Mouse (Mus musculus): ENCODE data around the gene Elovl6. TPM values are rescaled to one million over a fixed set of nuclear protein-coding genes. Genes with fewer than 3 reads are reported as not detected.

The Elovl6 gene
- total and polyA plus RNA-seq, 2 experiments from 2014 or later: 44.3 to 46.6 TPM

GRCm38 (mm10) chr3:129589705-129590104, 57.5 kb downstream of the Elovl6 start:
- no peak for TF ChIP-seq CTCF (IDR thresholded peaks at IDR 0.05)
- Histone ChIP-seq H3K36me3 (ENCODE audit: insufficient read depth, low read length) (no peaks in the 10 kb centered on the region), H3K27me3 (ENCODE audit: insufficient read depth, low read length) (no peaks in the 10 kb centered on the region), H3K4me2 (ENCODE audit: low read depth, low read length, poor library complexity, severe bottlenecking) (no peak overlapping the region), H3K9me3 (ENCODE audit: low read length) (no peaks in the 10 kb centered on the region), H3K27ac (ENCODE audit: low read depth, low read length) (no peak overlapping the region), H3K4me3 (ENCODE audit: low read depth, low read length) (no peak overlapping the region), H3K4me1 (ENCODE audit: insufficient read depth, low read length) (peaks cover 9% of the 10 kb centered on the region; the same call in 1 of the 2 replicates), H3K9ac (replicated peaks; ENCODE audit: low read length, poor library complexity, severe bottlenecking) (no peak overlapping the region)
- no peak for DNase-seq (ENCODE audit: low spot score)
- ATAC-seq (ENCODE audit: low FRiP score): no peak
- 91% methylated on average over 10 of the region's 10 CpGs for WGBS

DNA sequence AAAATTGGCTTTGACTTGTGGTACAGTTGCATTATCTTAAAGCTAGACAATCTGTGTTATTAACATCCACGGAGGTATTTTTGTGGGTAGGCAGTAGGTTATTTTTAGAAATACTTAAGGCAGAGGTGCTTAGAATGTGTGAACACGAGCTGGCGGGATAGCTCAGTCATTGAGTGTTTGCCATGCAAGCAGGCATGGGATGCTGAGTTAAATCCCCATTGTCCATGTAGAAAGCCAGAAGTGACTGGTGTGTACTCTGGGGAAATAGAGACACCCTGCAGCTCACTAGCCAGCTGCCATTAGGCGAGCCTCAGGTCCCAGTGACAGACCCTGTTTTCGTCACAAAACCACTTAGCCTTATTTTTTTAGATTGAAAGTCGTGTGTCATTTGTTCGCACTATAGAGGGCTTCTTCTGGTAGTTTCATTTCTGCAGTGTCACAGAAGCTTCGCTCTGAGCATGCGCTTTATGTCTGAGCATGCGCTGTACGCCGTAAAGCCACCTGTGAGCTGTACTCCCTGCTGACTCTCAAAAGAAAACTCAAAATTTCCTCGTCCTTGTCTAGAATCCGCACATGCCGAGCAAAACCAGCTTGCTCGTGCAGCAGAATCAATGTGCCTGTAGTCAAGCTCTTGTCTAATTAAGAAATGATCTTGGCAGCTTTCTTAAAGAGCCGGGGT, 58.5 kb downstream of the Elovl6 start:
- Histone ChIP-seq H3K27me3 (ENCODE audit: insufficient read depth, low read length) (no peaks in the 10 kb centered on the region), H3K4me3 (ENCODE audit: low read depth, low read length) (peak overlapping the region; percentile 14), H3K36me3 (ENCODE audit: insufficient read depth, low read length) (no peaks in the 10 kb centered on the region), H3K9me3 (ENCODE audit: low read length) (no peaks in the 10 kb centered on the region), H3K9ac (replicated peaks; ENCODE audit: low read length, poor library complexity, severe bottlenecking) (no peak overlapping the region), H3K27ac (ENCODE audit: low read depth, low read length) (peak overlapping the region; percentile 63), H3K4me1 (ENCODE audit: insufficient read depth, low read length) (peaks cover 9% of the 10 kb centered on the region; the same call in 1 of the 2 replicates), H3K4me2 (ENCODE audit: low read depth, low read length, poor library complexity, severe bottlenecking) (peak overlapping the region; percentile 34)
- ATAC-seq (ENCODE audit: low FRiP score) (no peak), DNase-seq (ENCODE audit: low spot score) (peak; percentile 50)
- WGBS: 42% methylated on average over 17 of the region's 17 CpGs
- no peak for TF ChIP-seq CTCF (IDR thresholded peaks at IDR 0.05)

DNA sequence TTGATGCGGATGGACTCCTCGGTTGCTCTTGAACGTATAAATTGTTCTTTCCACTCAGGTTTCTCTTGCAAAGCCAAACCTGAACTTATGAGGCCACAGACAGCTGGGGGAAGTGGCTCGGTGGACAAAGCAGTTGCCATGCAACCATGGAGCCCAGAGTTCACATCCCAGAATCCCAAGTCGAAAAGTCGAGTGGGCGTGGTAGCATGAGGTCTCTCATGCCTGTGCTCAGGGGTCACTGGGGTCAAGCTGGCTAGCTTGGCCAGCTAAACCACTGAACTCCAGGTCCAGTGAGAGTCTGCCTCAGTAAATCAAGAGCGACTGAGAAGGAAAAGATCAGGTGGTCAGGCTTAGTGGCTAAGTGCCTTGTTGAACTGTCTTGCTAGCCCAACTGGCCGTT, 59.1 kb downstream of the Elovl6 start:
- H3K4me1 ChIP-seq (ENCODE audit: insufficient read depth, low read length): peaks cover 9% of the 10 kb centered on the region; the same call in 1 of the 2 replicates
- TF ChIP-seq CTCF (IDR thresholded peaks at IDR 0.05): no peak
- peak overlapping the region; percentile 34; the same call in 1 of the 2 replicates for H3K4me2 ChIP-seq (ENCODE audit: low read depth, low read length, poor library complexity, severe bottlenecking)
- no peak overlapping the region for H3K27ac ChIP-seq (ENCODE audit: low read depth, low read length)
- DNase-seq (ENCODE audit: low spot score): no peak
- H3K27me3 ChIP-seq (ENCODE audit: insufficient read depth, low read length): no peaks in the 10 kb centered on the region
- H3K9me3 ChIP-seq (ENCODE audit: low read length): no peaks in the 10 kb centered on the region
- WGBS: 53% methylated on average over 9 of the region's 9 CpGs
- no peak for ATAC-seq (ENCODE audit: low FRiP score)
- H3K4me3 ChIP-seq (ENCODE audit: low read depth, low read length): peak overlapping the region; percentile 14
- H3K9ac ChIP-seq (replicated peaks; ENCODE audit: low read length, poor library complexity, severe bottlenecking): no peak overlapping the region
- H3K36me3 ChIP-seq (ENCODE audit: insufficient read depth, low read length): no peaks in the 10 kb centered on the region

GRCm38 (mm10) chr3:129591761-129592160, 59.6 kb downstream of the Elovl6 start:
- Histone ChIP-seq H3K9me3 (ENCODE audit: low read length) (no peaks in the 10 kb centered on the region), H3K9ac (replicated peaks; ENCODE audit: low read length, poor library complexity, severe bottlenecking) (no peak overlapping the region), H3K36me3 (ENCODE audit: insufficient read depth, low read length) (no peaks in the 10 kb centered on the region), H3K4me1 (ENCODE audit: insufficient read depth, low read length) (peaks cover 6% of the 10 kb centered on the region; the same call in 1 of the 2 replicates), H3K27me3 (ENCODE audit: insufficient read depth, low read length) (no peaks in the 10 kb centered on the region), H3K4me3 (ENCODE audit: low read depth, low read length) (no peak overlapping the region), H3K4me2 (ENCODE audit: low read depth, low read length, poor library complexity, severe bottlenecking) (no peak overlapping the region), H3K27ac (ENCODE audit: low read depth, low read length) (no peak overlapping the region)
- DNase-seq (ENCODE audit: low spot score) (no peak), ATAC-seq (ENCODE audit: low FRiP score) (no peak)
- TF ChIP-seq CTCF (IDR thresholded peaks at IDR 0.05): no peak
- 97% methylated on average over 8 of the region's 8 CpGs for WGBS

DNA sequence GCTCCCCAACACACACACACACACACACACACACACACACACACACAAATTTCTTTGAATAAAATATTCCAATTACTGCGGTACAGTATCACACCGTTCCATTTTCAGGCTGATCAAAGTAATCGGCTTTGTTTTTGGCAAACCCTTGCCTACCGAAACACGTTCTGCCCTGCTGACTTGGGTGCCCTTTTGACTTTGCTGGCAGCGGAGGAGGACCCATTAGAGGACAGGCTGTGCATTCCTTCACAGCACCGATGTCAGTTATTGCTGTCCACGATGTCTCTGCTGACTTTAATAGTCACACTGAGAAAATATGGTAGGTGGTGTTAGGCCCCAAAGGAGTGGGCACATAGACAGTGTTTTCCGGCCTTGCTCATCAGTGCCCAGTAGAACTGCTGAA, 60.8 kb downstream of the Elovl6 start:
- TF ChIP-seq CTCF (IDR thresholded peaks at IDR 0.05): no peak
- Histone ChIP-seq H3K9me3 (ENCODE audit: low read length) (no peaks in the 10 kb centered on the region), H3K9ac (replicated peaks; ENCODE audit: low read length, poor library complexity, severe bottlenecking) (no peak overlapping the region), H3K4me1 (ENCODE audit: insufficient read depth, low read length) (peaks cover 6% of the 10 kb centered on the region; the same call in 1 of the 2 replicates), H3K27me3 (ENCODE audit: insufficient read depth, low read length) (no peaks in the 10 kb centered on the region), H3K36me3 (ENCODE audit: insufficient read depth, low read length) (no peaks in the 10 kb centered on the region), H3K27ac (ENCODE audit: low read depth, low read length) (no peak overlapping the region), H3K4me2 (ENCODE audit: low read depth, low read length, poor library complexity, severe bottlenecking) (no peak overlapping the region), H3K4me3 (ENCODE audit: low read depth, low read length) (no peak overlapping the region)
- DNase-seq (ENCODE audit: low spot score) (no peak), ATAC-seq (ENCODE audit: low FRiP score) (no peak)
- 92% methylated on average over 9 of the region's 9 CpGs for WGBS

GRCm38 (mm10) chr3:129593735-129594134, 61.6 kb downstream of the Elovl6 start:
- Histone ChIP-seq H3K27ac (ENCODE audit: low read depth, low read length) (no peak overlapping the region), H3K27me3 (ENCODE audit: insufficient read depth, low read length) (no peaks in the 10 kb centered on the region), H3K4me3 (ENCODE audit: low read depth, low read length) (no peak overlapping the region), H3K4me1 (ENCODE audit: insufficient read depth, low read length) (peaks cover 6% of the 10 kb centered on the region; the same call in 1 of the 2 replicates), H3K9me3 (ENCODE audit: low read length) (no peaks in the 10 kb centered on the region), H3K36me3 (ENCODE audit: insufficient read depth, low read length) (no peaks in the 10 kb centered on the region), H3K9ac (replicated peaks; ENCODE audit: low read length, poor library complexity, severe bottlenecking) (no peak overlapping the region), H3K4me2 (ENCODE audit: low read depth, low read length, poor library complexity, severe bottlenecking) (no peak overlapping the region)
- 86% methylated on average over 3 of the region's 3 CpGs for WGBS
- DNase-seq (ENCODE audit: low spot score) (no peak), ATAC-seq (ENCODE audit: low FRiP score) (no peak)
- TF ChIP-seq CTCF (IDR thresholded peaks at IDR 0.05): no peak

All from midbrain, postnatal 0 days (tissue).